Mouse (Mus musculus): ENCODE results near the gene Frmd4b. TPM values are rescaled to one million over a fixed set of nuclear protein-coding genes. Genes with fewer than 3 reads are reported as not detected.

The Frmd4b gene
- total and polyA plus RNA-seq, 3 experiments: 0.13 to 0.70 (median 0.13) TPM

DNA sequence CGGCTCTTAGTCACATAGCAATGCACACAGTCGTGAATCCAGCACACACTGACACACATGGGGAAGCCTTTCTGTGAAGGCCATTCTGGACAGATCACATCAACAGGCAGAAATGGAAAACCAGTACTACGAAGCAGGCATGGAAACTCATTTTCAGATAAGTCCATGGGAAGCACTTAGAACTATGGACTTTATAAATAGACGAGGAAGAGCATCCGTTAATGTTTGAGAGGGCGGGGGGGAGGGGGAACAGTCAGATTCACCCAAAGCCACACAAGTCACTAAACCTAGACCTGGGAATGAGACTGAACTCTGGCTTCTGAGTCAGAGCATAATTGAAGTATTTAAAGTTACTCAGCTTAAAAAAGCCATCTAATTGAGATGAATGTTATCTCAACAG, 186.8 kb downstream of the Frmd4b start:
- Histone ChIP-seq H3K4me3 (replicated peaks in 1 of 3; ENCODE audit: low read depth in 2 of 3, low read length in 2 of 3, poor library complexity in 1 of 3) (no peak overlapping the region), H3K9ac (ENCODE audit: insufficient read depth, low read depth) (no peak overlapping the region), H3K9me3 (replicated peaks; ENCODE audit: low read length) (no peaks in the 10 kb centered on the region), H3K4me2 (ENCODE audit: insufficient read depth, low read depth, poor library complexity, severe bottlenecking) (no peak overlapping the region), H3K27ac (ENCODE audit: insufficient read depth, low read depth) (no peak overlapping the region), H3K4me1 (ENCODE audit: control insufficient read depth in 1 of 2, insufficient read depth in 2 of 2) (peaks cover 4 to 24% of the 10 kb centered on the region in 2 experiments), H3K79me2 (replicated peaks; ENCODE audit: control insufficient read depth, extremely low read depth, insufficient read depth, poor library complexity, severe bottlenecking) (no peaks in the 10 kb centered on the region), H3K36me3 (replicated peaks in 1 of 2; ENCODE audit: control insufficient read depth in 1 of 2, insufficient read depth in 1 of 2, low read length in 1 of 2) (no peaks in the 10 kb centered on the region), H3K27me3 (replicated peaks) (peaks cover 1% of the 10 kb centered on the region)
- no peak for DNase-seq (ENCODE audit: extremely low read depth)
- TF ChIP-seq USF2 (conservative IDR thresholded peaks at IDR 0.05; ENCODE audit: low read depth, low read length) (no peak), EP300 (IDR thresholded peaks at IDR 0.05; ENCODE audit: low read length) (no peak), IRF4 (IDR thresholded peaks at IDR 0.05; ENCODE audit: low read depth, low read length) (no peak), KAT2A (IDR thresholded peaks at IDR 0.05; ENCODE audit: insufficient replicate concordance, low read length) (no peak), ZMIZ1 (IDR thresholded peaks at IDR 0.05; ENCODE audit: low read depth, low read length) (no peak), JUND (conservative IDR thresholded peaks at IDR 0.05; ENCODE audit: low read depth, low read length) (no peak), TCF12 (IDR thresholded peaks at IDR 0.05; ENCODE audit: low read depth, low read length) (no peak), SIN3A (IDR thresholded peaks at IDR 0.05; ENCODE audit: low read length) (no peak), ZC3H11A (IDR thresholded peaks at IDR 0.05; ENCODE audit: low read depth, low read length) (no peak), RCOR1 (conservative IDR thresholded peaks at IDR 0.05; ENCODE audit: low read depth, low read length) (no peak), JUN (IDR thresholded peaks at IDR 0.05; ENCODE audit: insufficient read depth, low read depth, low read length) (no peak)
- dilution Hi-C loops (cut with MboI; ENCODE audit: extremely low pct_ligation_motif_present, extremely low pct_unique_long_range_greater_than_20kb, low sequenced_read_pairs) (no loop called here), in situ Hi-C loops (cut with MboI; ENCODE audit: low pct_ligation_motif_present, low pct_unique_long_range_greater_than_20kb, low sequenced_read_pairs) (loop anchor here (25.0 kb wide), 1 partner anchor 307 kb away; no protein-coding TSS in a partner anchor)

GRCm38 (mm10) chr6:97429688-97430343, 187.5 kb downstream of the Frmd4b start:
- dilution Hi-C loops (cut with MboI; ENCODE audit: extremely low pct_ligation_motif_present, extremely low pct_unique_long_range_greater_than_20kb, low sequenced_read_pairs) (no loop called here), in situ Hi-C loops (cut with MboI; ENCODE audit: low pct_ligation_motif_present, low pct_unique_long_range_greater_than_20kb, low sequenced_read_pairs) (loop anchor here (10.0 to 25.0 kb wide), 2 partner anchors 75 to 307 kb away; no protein-coding TSS in a partner anchor)
- H3K4me3 ChIP-seq (replicated peaks in 1 of 3; ENCODE audit: low read depth in 2 of 3, low read length in 2 of 3, poor library complexity in 1 of 3): no peak overlapping the region
- no peak for DNase-seq (ENCODE audit: extremely low read depth)
- no peak overlapping the region for H3K4me2 ChIP-seq (ENCODE audit: insufficient read depth, low read depth, poor library complexity, severe bottlenecking)
- peaks cover 4 to 24% of the 10 kb centered on the region in 2 experiments for H3K4me1 ChIP-seq (ENCODE audit: control insufficient read depth in 1 of 2, insufficient read depth in 2 of 2)
- H3K36me3 ChIP-seq (replicated peaks in 1 of 2; ENCODE audit: control insufficient read depth in 1 of 2, insufficient read depth in 1 of 2, low read length in 1 of 2): no peaks in the 10 kb centered on the region
- H3K27ac ChIP-seq (ENCODE audit: insufficient read depth, low read depth): no peak overlapping the region
- TF ChIP-seq USF1 (IDR thresholded peaks at IDR 0.05; ENCODE audit: low read depth, low read length) (no peak), MEF2A (IDR thresholded peaks at IDR 0.05; ENCODE audit: borderline replicate concordance, low read depth, low read length) (no peak), CHD1 (IDR thresholded peaks at IDR 0.05; ENCODE audit: low read depth, low read length) (no peak), TCF12 (IDR thresholded peaks at IDR 0.05; ENCODE audit: low read depth, low read length) (no peak), MAZ (IDR thresholded peaks at IDR 0.05; ENCODE audit: low read depth, low read length) (no peak), USF2 (conservative IDR thresholded peaks at IDR 0.05; ENCODE audit: low read depth, low read length) (no peak), CHD2 (IDR thresholded peaks at IDR 0.05; ENCODE audit: low read length) (no peak), MYC (IDR thresholded peaks at IDR 0.05; ENCODE audit: low read depth, low read length) (no peak)
- H3K9me3 ChIP-seq (replicated peaks; ENCODE audit: low read length): no peaks in the 10 kb centered on the region
- peaks cover 1% of the 10 kb centered on the region for H3K27me3 ChIP-seq (replicated peaks)
- no peak overlapping the region for H3K9ac ChIP-seq (ENCODE audit: insufficient read depth, low read depth)
- H3K79me2 ChIP-seq (replicated peaks; ENCODE audit: control insufficient read depth, extremely low read depth, insufficient read depth, poor library complexity, severe bottlenecking): no peaks in the 10 kb centered on the region

Measured in CH12.LX (cell line).